Mouse (Mus musculus): ENCODE measurements at regions not wholly inside any gene's neighbourhood (a gene's known extent, or its start where the extent isn't known, plus 50 kb on each side); places are given as distances from the start of the nearest gene placed in this dataset.

GRCm38 (mm10) chr9:31995700-31996099 lies 82.4 kb upstream of the Barx2 start:
- Histone ChIP-seq H3K27me3 (replicated peaks; ENCODE audit: control insufficient read depth, insufficient read depth, low read length) (no peaks in the 10 kb centered on the region), H3K36me3 (ENCODE audit: control insufficient read depth, insufficient read depth, low read length) (no peaks in the 10 kb centered on the region), H3K4me1 (ENCODE audit: control insufficient read depth, insufficient read depth, low read length) (peaks cover 18% of the 10 kb centered on the region), H3K4me3 (ENCODE audit: insufficient read depth, low read depth, low read length) (no peak overlapping the region), H3K27ac (ENCODE audit: insufficient read depth, low read depth, low read length) (no peak overlapping the region)
- TF ChIP-seq CTCF (conservative IDR thresholded peaks at IDR 0.05; ENCODE audit: insufficient read depth, insufficient read length, low read depth, low read length) (no peak), POLR2A (IDR thresholded peaks at IDR 0.05; ENCODE audit: low read depth, low read length) (no peak)
- WGBS, result 72% methylated on average over 4 of the region's 4 CpGs
- DNase-seq, result no peak

- TF ChIP-seq POLR2A (IDR thresholded peaks at IDR 0.05; ENCODE audit: low read depth, low read length) (no peak), CTCF (conservative IDR thresholded peaks at IDR 0.05; ENCODE audit: insufficient read depth, insufficient read length, low read depth, low read length) (0 out of 2 replicates have a peak, but pooled peaks have one; percentile 4)
- Histone ChIP-seq H3K4me3 (ENCODE audit: insufficient read depth, low read depth, low read length) (no peak overlapping the region), H3K27me3 (replicated peaks; ENCODE audit: control insufficient read depth, insufficient read depth, low read length) (no peaks in the 10 kb centered on the region), H3K4me1 (ENCODE audit: control insufficient read depth, insufficient read depth, low read length) (peaks cover 18% of the 10 kb centered on the region), H3K36me3 (ENCODE audit: control insufficient read depth, insufficient read depth, low read length) (no peaks in the 10 kb centered on the region), H3K27ac (ENCODE audit: insufficient read depth, low read depth, low read length) (peak overlapping the region; percentile 96)
- 33% methylated on average over 7 of the region's 7 CpGs for WGBS
- peak; percentile 91 for DNase-seq
Measured at GRCm38 (mm10) chr9:31996466-31997177, 83.4 kb upstream of the Barx2 start.

- DNase-seq, result peak; percentile 50
- peaks cover 22% of the 10 kb centered on the region for H3K4me1 ChIP-seq (ENCODE audit: control insufficient read depth, insufficient read depth, low read length)
- no peak overlapping the region for H3K4me3 ChIP-seq (ENCODE audit: insufficient read depth, low read depth, low read length)
- TF ChIP-seq CTCF (conservative IDR thresholded peaks at IDR 0.05; ENCODE audit: insufficient read depth, insufficient read length, low read depth, low read length) (no peak), POLR2A (IDR thresholded peaks at IDR 0.05; ENCODE audit: low read depth, low read length) (no peak)
- WGBS, result 39% methylated on average over 25 of the region's 25 CpGs
- peak overlapping the region; percentile 96 for H3K27ac ChIP-seq (ENCODE audit: insufficient read depth, low read depth, low read length)
- H3K36me3 ChIP-seq (ENCODE audit: control insufficient read depth, insufficient read depth, low read length), result no peaks in the 10 kb centered on the region
- H3K27me3 ChIP-seq (replicated peaks; ENCODE audit: control insufficient read depth, insufficient read depth, low read length), result no peaks in the 10 kb centered on the region
Measured at GRCm38 (mm10) chr9:31997178-31998097, 84.2 kb upstream of the Barx2 start.

- 94% methylated on average over 4 of the region's 4 CpGs for WGBS
- DNase-seq, result no peak
- no peak for TF ChIP-seq POLR2A (IDR thresholded peaks at IDR 0.05; ENCODE audit: low read depth, low read length)
- no peak for TF ChIP-seq CTCF (conservative IDR thresholded peaks at IDR 0.05; ENCODE audit: insufficient read depth, insufficient read length, low read depth, low read length)
Measured at GRCm38 (mm10) chr9:31998488-31999280, 85.4 kb upstream of the Barx2 start.

GRCm38 (mm10) chr9:31999760-32000159 lies 86.5 kb upstream of the Barx2 start:
- Histone ChIP-seq H3K27ac (ENCODE audit: insufficient read depth, low read depth, low read length) (no peak overlapping the region), H3K4me1 (ENCODE audit: control insufficient read depth, insufficient read depth, low read length) (peaks cover 22% of the 10 kb centered on the region), H3K4me3 (ENCODE audit: insufficient read depth, low read depth, low read length) (no peak overlapping the region), H3K27me3 (replicated peaks; ENCODE audit: control insufficient read depth, insufficient read depth, low read length) (no peaks in the 10 kb centered on the region), H3K36me3 (ENCODE audit: control insufficient read depth, insufficient read depth, low read length) (no peaks in the 10 kb centered on the region)
- DNase-seq, result peak; percentile 70
- TF ChIP-seq POLR2A (IDR thresholded peaks at IDR 0.05; ENCODE audit: low read depth, low read length), result no peak
- TF ChIP-seq CTCF (conservative IDR thresholded peaks at IDR 0.05; ENCODE audit: insufficient read depth, insufficient read length, low read depth, low read length), result no peak
- 43% methylated on average over 1 of the region's 1 CpGs for WGBS

More at GRCm38 (mm10) chr9:31998488-31999280, 85.4 kb upstream of the Barx2 start:
- Histone ChIP-seq H3K27me3 (replicated peaks; ENCODE audit: control insufficient read depth, insufficient read depth, low read length) (no peaks in the 10 kb centered on the region), H3K4me1 (ENCODE audit: control insufficient read depth, insufficient read depth, low read length) (peaks cover 22% of the 10 kb centered on the region), H3K36me3 (ENCODE audit: control insufficient read depth, insufficient read depth, low read length) (no peaks in the 10 kb centered on the region), H3K4me3 (ENCODE audit: insufficient read depth, low read depth, low read length) (no peak overlapping the region), H3K27ac (ENCODE audit: insufficient read depth, low read depth, low read length) (no peak overlapping the region)

GRCm38 (mm10) chr9:32002924-32003323 lies 89.7 kb upstream of the Barx2 start:
- Histone ChIP-seq H3K27me3 (replicated peaks; ENCODE audit: control insufficient read depth, insufficient read depth, low read length) (no peaks in the 10 kb centered on the region), H3K27ac (ENCODE audit: insufficient read depth, low read depth, low read length) (no peak overlapping the region), H3K36me3 (ENCODE audit: control insufficient read depth, insufficient read depth, low read length) (no peaks in the 10 kb centered on the region), H3K4me3 (ENCODE audit: insufficient read depth, low read depth, low read length) (no peak overlapping the region), H3K4me1 (ENCODE audit: control insufficient read depth, insufficient read depth, low read length) (peaks cover 9% of the 10 kb centered on the region; the same call in 1 of the 2 replicates)
- WGBS, result 66% methylated on average over 4 of the region's 4 CpGs
- no peak for TF ChIP-seq POLR2A (IDR thresholded peaks at IDR 0.05; ENCODE audit: low read depth, low read length)
- DNase-seq, result no peak

Data from kidney, adult 2 months (tissue).